Mouse (Mus musculus) heart, postnatal 0 days (tissue): ENCODE measurements at regions not wholly inside any gene's neighbourhood (a gene's known extent, or its start where the extent isn't known, plus 50 kb on each side); places are given as distances from the start of the nearest gene placed in this dataset.

Experiments used
- CTCF ChIP-seq: IDR thresholded peaks from 2 replicates; pipeline ENCODE4 v1.5.1; 2016; ENCODE audit warnings: antibody characterized with exemption, control low read depth, low read depth
- EP300 ChIP-seq: IDR thresholded peaks from 2 replicates; pipeline ENCODE4 v1.6.1; 2016; ENCODE audit warnings: antibody characterized with exemption, low read depth

DNA sequence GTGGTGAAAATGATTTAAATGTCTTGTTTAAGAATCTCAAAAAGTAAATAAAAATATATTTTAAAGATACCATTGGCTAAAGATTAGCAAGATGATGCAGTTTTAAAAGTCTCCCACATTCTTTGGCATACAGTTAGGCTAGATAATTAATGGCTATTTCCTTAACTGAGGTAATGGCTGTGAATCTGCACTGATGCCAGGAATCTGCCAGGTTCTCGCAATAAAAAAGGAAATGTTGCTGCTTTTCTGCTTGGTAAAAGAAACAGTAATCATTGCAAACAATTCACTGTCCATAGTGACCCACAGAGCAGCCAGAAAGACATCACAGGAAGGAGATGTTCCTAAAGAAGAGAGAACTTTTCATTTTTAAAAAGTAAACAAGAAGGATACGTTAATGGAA is 557.7 kb upstream of the Akr1e1 start:
- TF ChIP-seq CTCF (no peak), EP300 (no peak)
